Mouse (Mus musculus): Measurements from ENCODE around the gene Gtf2i. TPM values are rescaled to one million over a fixed set of nuclear protein-coding genes. Genes with fewer than 3 reads are reported as not detected.

The Gtf2i gene
- total RNA-seq, 2 experiments from 2014 or later, result 46.6 to 91.0 TPM

GRCm38 (mm10) chr5:134248608-134249244 is 65.8 kb downstream of the Gtf2i start:
- ATAC-seq (replicated peaks; ENCODE audit: poor library complexity), result no peak

GRCm38 (mm10) chr5:134246146-134246545 is 68.4 kb downstream of the Gtf2i start:
- ATAC-seq (replicated peaks; ENCODE audit: poor library complexity), result no peak

DNA sequence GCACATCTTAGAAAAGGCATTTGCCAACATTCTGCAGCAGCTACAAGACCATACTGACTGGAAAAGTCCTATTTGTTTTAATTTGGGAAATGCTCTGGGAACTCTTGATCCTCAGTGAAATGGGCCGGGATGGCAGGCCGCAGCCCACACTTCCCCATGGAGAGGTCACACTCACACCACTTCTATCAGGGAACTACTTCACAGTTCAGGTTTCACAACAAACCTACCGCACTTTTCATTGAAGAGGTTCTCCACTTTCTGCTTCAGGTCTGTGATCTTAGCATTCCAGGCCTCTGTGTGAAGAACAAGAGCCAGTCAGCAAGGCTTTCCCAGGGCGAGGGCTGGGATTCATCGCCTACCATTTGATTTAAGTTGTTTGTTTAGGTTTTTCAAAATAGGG is 69.7 kb downstream of the Gtf2i start:
- no peak for ATAC-seq (replicated peaks; ENCODE audit: poor library complexity)

DNA sequence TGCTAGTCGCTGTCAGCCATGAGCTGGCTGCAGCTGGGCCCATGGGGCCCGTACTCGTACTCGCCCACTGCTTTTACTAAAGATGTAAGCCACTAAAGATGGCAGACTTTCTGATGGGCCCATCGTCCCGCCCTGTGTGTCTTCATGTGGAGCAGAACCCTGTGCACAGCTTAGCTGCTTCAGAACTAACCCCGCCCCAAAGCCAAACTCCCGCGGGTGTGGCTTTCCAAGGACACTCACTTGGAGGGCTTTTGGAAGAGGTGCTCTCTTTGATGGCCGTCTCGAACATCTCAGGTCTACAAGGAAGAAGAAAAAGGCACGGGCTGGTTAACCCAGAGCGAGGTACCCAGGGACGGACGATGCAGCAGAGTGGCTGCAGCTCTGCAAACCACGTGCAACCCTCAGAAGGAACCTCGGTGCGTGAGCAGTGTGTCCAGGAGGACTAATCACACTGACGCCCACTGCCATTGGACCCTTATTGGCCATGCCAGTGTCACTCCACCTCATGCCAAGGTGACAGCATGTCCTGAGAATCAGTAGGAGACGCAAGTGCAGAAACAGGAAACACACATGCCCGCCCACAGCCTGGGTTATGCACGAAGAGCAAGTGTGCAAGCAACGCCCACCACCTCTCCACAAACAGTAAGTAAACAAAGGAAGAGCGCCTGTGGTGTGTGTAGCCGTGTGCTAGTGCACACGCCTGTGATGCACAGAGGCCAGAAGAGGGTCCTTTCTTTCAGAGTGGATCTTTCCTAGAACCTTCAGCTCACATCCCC is 70.7 kb downstream of the Gtf2i start:
- no peak for ATAC-seq (replicated peaks; ENCODE audit: poor library complexity)

- ATAC-seq (replicated peaks; ENCODE audit: poor library complexity), result no peak
These were observed 72.7 kb downstream of the Gtf2i start for GRCm38 (mm10) chr5:134241831-134242230.

DNA sequence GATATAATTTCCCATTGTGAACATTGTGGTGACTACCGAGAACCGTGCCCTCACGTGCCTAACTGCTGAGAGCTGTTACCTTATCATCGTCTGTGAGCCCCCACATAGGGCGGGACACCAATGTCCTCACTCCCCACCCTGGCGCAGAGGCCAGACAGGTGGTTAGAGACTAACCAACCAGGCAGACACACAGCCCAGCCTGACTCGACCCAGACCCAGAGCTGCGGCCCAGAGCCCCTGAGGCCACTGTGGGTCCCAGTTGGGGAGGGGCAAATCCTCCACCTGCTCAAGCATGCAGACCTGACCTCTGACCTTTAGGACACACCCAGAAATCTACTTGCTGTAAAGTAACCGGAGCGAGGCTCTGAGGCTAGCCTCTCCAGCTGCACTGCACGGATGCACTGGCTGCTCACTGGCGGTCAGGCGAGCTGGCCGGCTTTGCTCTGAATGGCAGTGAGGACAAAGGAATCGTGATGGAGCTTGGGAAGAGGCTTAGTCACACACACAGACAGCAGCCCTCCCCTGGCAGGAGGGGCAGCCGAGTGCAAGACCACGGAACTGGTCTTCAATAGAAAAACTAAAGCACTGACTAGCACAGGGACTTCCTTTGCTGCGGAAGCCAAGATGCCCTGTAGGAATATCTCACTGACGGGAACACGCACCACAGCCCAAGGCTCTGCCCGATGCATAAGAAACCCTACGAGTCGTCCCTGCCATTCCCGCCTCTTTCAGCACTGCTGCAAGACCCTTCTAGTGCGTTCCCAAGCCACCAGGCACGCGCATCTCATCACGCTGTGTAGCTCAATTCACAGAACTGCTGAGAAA is 76.4 kb downstream of the Gtf2i start:
- peak; percentile 35 for ATAC-seq (replicated peaks; ENCODE audit: poor library complexity)

DNA sequence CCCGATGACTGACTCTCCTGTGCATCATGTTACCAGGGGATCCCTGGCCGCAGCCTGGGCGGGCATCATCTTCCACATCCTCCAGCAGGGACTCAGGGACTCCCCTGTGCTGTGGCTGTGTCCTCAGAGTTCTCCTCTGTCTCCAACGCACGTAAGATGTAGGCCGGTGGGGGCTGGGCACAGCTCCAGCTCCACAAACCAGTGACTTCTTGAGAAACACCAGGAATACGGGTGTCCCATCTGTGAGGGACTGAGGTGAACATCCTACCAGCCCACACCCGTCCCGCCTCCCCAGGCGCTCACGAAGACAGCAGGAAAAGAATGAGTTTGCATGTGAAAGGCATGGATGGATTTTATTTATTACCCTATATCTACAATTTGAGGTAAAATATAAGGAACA is 77.1 kb downstream of the Gtf2i start:
- no peak for ATAC-seq (replicated peaks; ENCODE audit: poor library complexity)

- peak; percentile 42 for ATAC-seq (replicated peaks; ENCODE audit: poor library complexity)
These were observed 77.8 kb downstream of the Gtf2i start for GRCm38 (mm10) chr5:134236796-134237195.

DNA sequence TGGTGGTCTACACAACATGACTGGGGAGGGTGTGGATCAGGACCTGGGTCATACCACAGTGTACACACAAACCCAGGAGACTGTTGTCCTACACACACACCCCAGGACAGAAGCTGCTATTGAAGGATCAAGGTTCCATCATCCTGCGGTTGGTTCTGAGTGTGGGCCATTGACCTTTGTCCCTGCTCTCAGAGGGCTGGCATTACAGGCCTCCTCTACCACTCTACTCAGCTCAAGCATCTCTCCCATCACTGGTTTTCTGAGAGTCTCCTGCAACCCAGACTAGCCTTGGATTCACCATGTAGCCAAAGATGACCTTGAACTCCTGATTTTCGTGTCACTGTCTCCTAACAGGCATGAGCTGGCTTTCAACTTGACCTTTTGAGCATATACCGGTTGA is 78.3 kb downstream of the Gtf2i start:
- ATAC-seq (replicated peaks; ENCODE audit: poor library complexity), result no peak

- no peak for ATAC-seq (replicated peaks; ENCODE audit: poor library complexity)
These were observed 79.4 kb downstream of the Gtf2i start for GRCm38 (mm10) chr5:134235111-134235510.

GRCm38 (mm10) chr5:134234205-134234604 is 80.4 kb downstream of the Gtf2i start:
- no peak for ATAC-seq (replicated peaks; ENCODE audit: poor library complexity)

GRCm38 (mm10) chr5:134233244-134233651 is 81.3 kb downstream of the Gtf2i start:
- no peak for ATAC-seq (replicated peaks; ENCODE audit: poor library complexity)

- peak; percentile 56 for ATAC-seq (replicated peaks; ENCODE audit: poor library complexity)
These were observed 82.0 kb downstream of the Gtf2i start for GRCm38 (mm10) chr5:134232568-134232967.

- ATAC-seq (replicated peaks; ENCODE audit: poor library complexity), result peak; percentile 29
These were observed 82.4 kb downstream of the Gtf2i start for GRCm38 (mm10) chr5:134232111-134232510.

- ATAC-seq (replicated peaks; ENCODE audit: poor library complexity), result peak; percentile 30
These were observed 83.2 kb downstream of the Gtf2i start for GRCm38 (mm10) chr5:134231376-134231775.

DNA sequence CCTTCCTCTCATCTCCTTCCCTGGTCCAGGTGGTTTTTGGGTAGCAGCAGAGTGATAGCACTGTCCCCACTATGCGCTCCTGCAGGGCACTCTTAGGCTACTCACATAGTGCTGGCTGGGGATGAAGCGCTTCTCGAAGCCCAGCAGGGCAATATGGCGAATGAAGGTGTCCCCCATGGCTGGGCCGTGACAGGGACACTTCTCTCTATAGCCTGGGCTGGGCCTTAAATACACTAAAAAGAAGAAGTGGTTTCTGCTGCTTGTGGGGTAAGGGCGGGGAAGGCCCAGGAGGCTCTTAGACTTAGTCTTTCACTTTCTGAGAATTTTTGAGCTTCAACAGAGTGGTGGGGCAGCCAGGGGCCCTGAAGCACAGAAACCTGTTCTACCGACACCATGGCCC is 85.2 kb downstream of the Gtf2i start, which contains the start of gene Ncf1:
Gene Ncf1 (minus strand): TSS at position 235 of the 400 bp plus-strand sequence.
- ATAC-seq (replicated peaks; ENCODE audit: poor library complexity), result peak; percentile 42

GRCm38 (mm10) chr5:134228249-134228638 is 86.3 kb downstream of the Gtf2i start:
- no peak for ATAC-seq (replicated peaks; ENCODE audit: poor library complexity)

DNA sequence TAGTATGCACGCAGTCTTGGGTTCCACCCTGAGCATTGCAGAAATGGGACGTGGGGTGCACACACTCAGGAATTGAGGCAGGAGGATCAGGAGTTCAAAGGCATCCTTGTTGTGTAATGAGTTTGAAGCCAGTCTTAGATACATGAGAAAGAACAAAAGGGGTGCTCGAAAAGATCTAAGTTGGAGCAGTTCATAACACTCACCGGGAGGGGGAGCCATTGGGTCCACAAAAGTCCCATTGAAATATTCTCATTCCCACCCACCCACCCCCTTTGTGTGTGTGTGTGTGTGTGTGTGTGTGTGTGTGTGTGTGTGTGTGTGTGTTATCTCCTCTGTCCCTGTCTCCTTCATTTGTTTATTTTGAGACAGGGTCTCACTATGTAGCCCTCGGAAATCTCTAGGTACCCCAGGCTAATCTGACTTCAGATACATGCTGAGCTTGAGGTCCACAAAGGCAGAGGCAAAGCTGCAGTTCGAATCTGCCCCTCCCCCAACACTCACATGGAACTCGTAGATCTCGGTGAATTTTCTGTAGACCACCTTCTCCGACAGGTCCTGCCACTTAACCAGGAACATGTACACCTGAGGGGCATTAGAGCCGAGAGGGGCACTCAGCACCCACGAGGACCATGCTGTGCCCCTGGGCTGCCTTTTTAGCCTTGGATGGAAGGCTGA is 86.8 kb downstream of the Gtf2i start:
- no peak for ATAC-seq (replicated peaks; ENCODE audit: poor library complexity)

DNA sequence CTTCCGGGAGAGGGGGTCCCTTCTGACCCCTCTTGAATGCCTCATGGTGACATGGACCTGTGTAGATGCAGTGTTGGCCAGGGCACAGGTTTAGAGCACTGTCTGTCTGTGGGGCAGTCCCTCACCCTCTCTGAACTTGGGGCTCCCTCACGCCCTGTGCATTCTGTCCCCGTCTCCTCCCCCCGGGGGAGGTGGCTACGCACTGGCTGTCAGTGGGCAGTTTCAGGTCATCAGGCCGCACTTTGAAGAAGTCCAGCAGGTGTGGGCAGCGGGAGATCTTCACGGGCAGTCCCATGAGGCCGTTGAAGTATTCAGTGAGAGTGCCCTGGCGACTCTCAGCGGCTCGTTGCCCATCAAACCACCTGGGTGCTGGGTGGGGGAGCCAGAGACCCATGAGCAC is 87.6 kb downstream of the Gtf2i start:
- ATAC-seq (replicated peaks; ENCODE audit: poor library complexity), result no peak

- peak; percentile 33 for ATAC-seq (replicated peaks; ENCODE audit: poor library complexity)
These were observed 89.3 kb downstream of the Gtf2i start for GRCm38 (mm10) chr5:134225110-134225901.

Measured in megakaryocyte progenitor cell, adult 5-6 weeks (primary cell).